Mouse (Mus musculus) liver, postnatal 0 days (tissue): Measurements from ENCODE around the gene Actc1. TPM values are rescaled to one million over a fixed set of nuclear protein-coding genes. Genes with fewer than 3 reads are reported as not detected.
A peak's percentile ranks its signal among the peaks of the same experiment; 100 is the strongest.

Source experiments
- ATAC-seq: fragments of 200-750 bp; cut with Nextera tagmentation; 2 replicates; pipeline ENCODE4 v1.8.0; 2017; ENCODE audit warnings: mild to moderate bottlenecking, moderate library complexity
- DNase-seq: peaks from one replicate; pipeline ENCODE4 v3.0.0-alpha.2; 2016
- H3K27ac ChIP-seq: fragments of 300-500 bp; sonication (generic); 2 replicates; pipeline ENCODE4 v1.5.1; 2014; ENCODE audit warnings: antibody characterized with exemption, moderate library complexity, mild to moderate bottlenecking, low read depth
- H3K27me3 ChIP-seq: fragments of 300-500 bp; sonication (generic); 2 replicates; pipeline ENCODE4 v1.6.1; 2014; ENCODE audit warnings: low read length, control low read depth, mixed read lengths; ENCODE audit not compliant: insufficient read depth
- H3K36me3 ChIP-seq: fragments of 300-500 bp; sonication (generic); replicated peaks from 2 replicates; pipeline ENCODE4 v1.6.1; 2014; ENCODE audit warnings: mild to moderate bottlenecking, control low read depth, low read length, moderate library complexity, mixed read lengths; ENCODE audit not compliant: insufficient read depth
- H3K4me1 ChIP-seq: fragments of 300-500 bp; sonication (generic); 2 replicates; pipeline ENCODE4 v1.6.1; 2014; ENCODE audit warnings: antibody characterized with exemption, mild to moderate bottlenecking, control low read depth; ENCODE audit not compliant: insufficient read depth
- H3K4me2 ChIP-seq: fragments of 300-500 bp; sonication (generic); 2 replicates; pipeline ENCODE4 v1.6.1; 2014; ENCODE audit warnings: low read depth, mild to moderate bottlenecking, low read length, moderate library complexity, mixed read lengths
- H3K4me3 ChIP-seq: fragments of 300-500 bp; sonication (generic); 2 replicates; pipeline ENCODE4 v1.5.1; 2014; ENCODE audit warnings: low read depth, low read length
- H3K9ac ChIP-seq: fragments of 300-500 bp; sonication (generic); replicated peaks from 2 replicates; pipeline ENCODE4 v1.6.1; 2014; ENCODE audit warnings: mild to moderate bottlenecking, moderate library complexity
- H3K9me3 ChIP-seq: fragments of 300-500 bp; sonication (generic); 2 replicates; pipeline ENCODE4 v1.6.1; 2016; ENCODE audit warnings: mild to moderate bottlenecking, control low read depth, low read length, mixed read lengths
- CTCF ChIP-seq: sonication (generic); IDR thresholded peaks from 2 replicates; pipeline ENCODE4 v1.5.1; 2016; ENCODE audit warnings: antibody characterized with exemption, low read depth
- EP300 ChIP-seq: IDR thresholded peaks from 2 replicates; pipeline ENCODE4 v1.6.1; 2016; ENCODE audit warnings: antibody characterized with exemption, low read depth, mild to moderate bottlenecking
- WGBS: fragments of 180-500 bp; shearing (Covaris S2); extraction: QIAGEN DNeasy Blood & Tissue Kit; methylation state at CpG from one replicate; pipeline ENCODE4 v1.1.7; 2014; ENCODE audit not compliant: insufficient replicate concordance; 5-methylcytosine and 5-hydroxymethylcytosine counted together
- polyA plus RNA-seq: library from polyadenylated mRNA; unstranded; fragments of >200 nt; fragmentation: Nextera tagmentation; extraction: Ambion mirVana; gene quantifications from 2 replicates; pipeline ENCODE4 v1.2.1, GENCODE M21; 2015

Gene Actc1
- polyA plus RNA-seq = 1.1 and 12.1 TPM in 2 replicates

DNA sequence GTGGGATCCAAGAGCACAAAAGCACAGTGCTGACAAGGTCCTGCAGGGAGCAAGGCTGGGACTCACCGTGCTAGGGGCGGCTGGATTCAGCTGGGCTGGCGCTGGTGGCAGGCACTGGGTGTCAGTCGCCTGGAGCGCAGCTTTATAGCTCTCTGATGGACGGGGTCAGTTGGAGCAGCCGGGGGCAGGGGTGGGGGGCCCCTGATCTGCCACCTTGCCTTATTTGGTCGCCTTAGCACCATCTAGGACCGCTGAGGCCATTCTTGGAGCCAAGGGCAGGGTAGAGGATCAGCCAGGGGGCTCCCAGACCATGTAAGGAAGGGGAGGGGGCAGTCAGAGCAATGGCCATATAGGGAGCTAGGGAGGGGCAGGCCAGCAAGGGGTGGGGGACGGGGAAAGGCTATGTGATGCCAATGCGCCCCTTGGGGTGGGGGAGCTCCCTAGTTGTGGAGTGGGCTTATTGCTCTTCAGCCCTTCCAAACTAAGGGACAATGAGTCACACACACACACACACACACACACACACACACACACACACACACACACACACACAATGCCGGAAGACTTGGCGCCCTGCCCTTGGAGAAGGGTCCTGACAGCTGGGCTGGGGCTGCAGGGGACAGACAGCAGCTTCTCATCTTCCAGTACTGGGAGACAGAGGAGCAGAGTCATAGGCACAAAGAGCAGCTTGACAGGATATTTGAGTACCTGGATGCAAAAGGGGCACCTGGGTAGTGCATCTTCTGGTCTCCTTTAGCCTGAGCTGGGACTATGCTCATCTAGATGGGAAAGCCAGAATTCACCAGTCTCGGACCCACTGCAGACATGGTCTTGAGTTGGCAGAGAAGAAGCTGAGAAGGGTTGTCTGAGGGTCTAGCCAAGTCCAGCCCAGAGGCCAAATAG lies at the start of gene Actc1:
Actc1 (minus strand) TSS at position 853 of the 903 bp plus-strand sequence.
- Histone ChIP-seq H3K27me3 (no peaks in the 10 kb centered on the region), H3K4me3 (no peak within 1 kb of the TSS), H3K27ac (no peak within 1 kb of the TSS), H3K9ac (0 out of 2 replicates have a peak within 1 kb of the TSS, but pooled peaks have one; percentile 2), H3K36me3 (no peaks in the 10 kb centered on the region), H3K4me2 (peak within 1 kb of the TSS; percentile 42; the same call in 1 of the 2 replicates), H3K9me3 (no peaks in the 10 kb centered on the region), H3K4me1 (no peaks in the 10 kb centered on the region)
- TF ChIP-seq CTCF (no peak), EP300 (no peak)
- DNase-seq (no peak), ATAC-seq (no peak)
- 31% methylated on average over 13 of the region's 14 CpGs for WGBS

GRCm38 (mm10) chr2:114102471-114102870 lies 49.1 kb upstream of the Actc1 start:
- Histone ChIP-seq H3K9me3 (no peaks in the 10 kb centered on the region), H3K36me3 (peaks cover 47% of the 10 kb centered on the region)
- WGBS = 63% methylated on average over 3 of the region's 3 CpGs

DNA sequence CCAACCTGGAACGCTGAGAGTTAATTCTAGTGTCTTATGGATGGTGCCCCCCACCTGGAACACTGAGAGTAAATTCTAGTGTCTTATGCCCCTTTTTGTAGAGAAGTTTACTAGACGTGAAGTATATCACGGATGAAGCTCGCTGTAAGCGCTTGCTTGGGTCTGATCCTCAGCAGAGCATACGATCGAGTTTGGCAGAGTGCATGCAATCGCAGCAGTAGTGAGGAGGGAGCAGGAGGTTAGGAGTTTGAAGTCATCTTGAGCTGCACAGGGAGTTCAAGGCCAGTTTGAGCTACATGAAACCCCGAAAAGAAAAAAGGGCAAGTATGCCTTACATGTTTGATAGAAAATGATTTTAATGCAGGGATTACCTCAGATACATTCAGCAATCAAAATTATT lies 47.5 kb upstream of the Actc1 start:
- ATAC-seq = no peak
- Histone ChIP-seq H3K9ac (no peak overlapping the region), H3K9me3 (no peaks in the 10 kb centered on the region), H3K27me3 (no peaks in the 10 kb centered on the region), H3K4me1 (no peaks in the 10 kb centered on the region), H3K4me3 (no peak overlapping the region), H3K4me2 (no peak overlapping the region), H3K36me3 (peaks cover 32% of the 10 kb centered on the region), H3K27ac (no peak overlapping the region)
- WGBS = 89% methylated on average over 9 of the region's 9 CpGs
- TF ChIP-seq EP300 (no peak), CTCF (no peak)
- DNase-seq = no peak

More at GRCm38 (mm10) chr2:114102471-114102870, 49.1 kb upstream of the Actc1 start:
- Histone ChIP-seq H3K4me1 (no peaks in the 10 kb centered on the region), H3K4me3 (no peak overlapping the region), H3K9ac (no peak overlapping the region), H3K27me3 (no peaks in the 10 kb centered on the region), H3K27ac (no peak overlapping the region), H3K4me2 (no peak overlapping the region)
- no peak for ATAC-seq
- DNase-seq = no peak
- TF ChIP-seq CTCF (no peak), EP300 (no peak)

DNA sequence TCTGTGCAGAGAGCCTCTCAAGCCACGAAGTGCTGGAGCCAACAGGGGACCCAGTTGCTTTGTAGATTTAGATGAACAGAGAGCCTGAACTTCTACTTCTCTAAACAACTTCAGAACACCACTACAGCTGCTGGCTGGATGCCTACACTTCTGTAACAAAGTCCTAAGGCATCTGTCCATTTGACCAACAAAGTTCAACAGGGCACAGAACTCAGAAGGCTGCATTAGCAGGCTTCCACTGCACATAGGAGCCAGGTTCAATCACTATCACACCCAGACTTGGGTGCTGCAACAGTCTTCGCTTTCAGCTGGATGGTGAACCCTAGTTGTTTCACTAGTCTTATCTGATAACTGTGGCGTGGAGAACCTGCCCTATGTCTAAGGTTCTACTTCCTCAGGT lies 46.5 kb upstream of the Actc1 start:
- H3K4me2 ChIP-seq = no peak overlapping the region
- ATAC-seq = no peak
- no peak overlapping the region for H3K4me3 ChIP-seq
- H3K36me3 ChIP-seq = peaks cover 25% of the 10 kb centered on the region
- WGBS = 78% methylated on average over 3 of the region's 3 CpGs
- no peak overlapping the region for H3K9ac ChIP-seq
- TF ChIP-seq EP300 = no peak
- TF ChIP-seq CTCF = no peak
- no peaks in the 10 kb centered on the region for H3K27me3 ChIP-seq
- no peaks in the 10 kb centered on the region for H3K9me3 ChIP-seq
- H3K27ac ChIP-seq = no peak overlapping the region
- H3K4me1 ChIP-seq = no peaks in the 10 kb centered on the region
- no peak for DNase-seq

DNA sequence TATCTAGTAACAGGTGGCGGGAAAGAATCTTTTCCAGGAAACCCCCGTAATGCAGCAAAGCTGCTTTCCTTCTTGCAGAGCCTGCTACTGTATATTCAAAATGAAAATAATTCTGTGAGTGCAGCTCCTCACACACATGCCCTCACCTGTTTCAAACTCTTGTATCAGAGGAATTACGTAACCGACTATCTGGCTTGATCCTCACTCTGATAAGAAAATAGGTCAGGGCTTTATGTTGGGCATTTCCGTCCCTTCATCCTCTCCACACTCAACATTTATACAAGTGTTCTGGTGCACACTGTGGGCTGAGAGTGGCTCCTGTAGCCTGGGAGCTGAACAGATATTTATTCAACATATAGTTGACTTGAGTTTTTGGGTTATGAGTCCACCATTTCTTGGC lies 45.8 kb upstream of the Actc1 start:
- DNase-seq (no peak), ATAC-seq (peak; percentile 48; the same call in 1 of the 2 replicates)
- Histone ChIP-seq H3K27me3 (no peaks in the 10 kb centered on the region), H3K4me2 (no peak overlapping the region), H3K4me3 (no peak overlapping the region), H3K4me1 (no peaks in the 10 kb centered on the region), H3K9me3 (no peaks in the 10 kb centered on the region), H3K9ac (no peak overlapping the region), H3K27ac (no peak overlapping the region), H3K36me3 (peaks cover 19% of the 10 kb centered on the region)
- 76% methylated on average over 5 of the region's 5 CpGs for WGBS
- TF ChIP-seq EP300 (no peak), CTCF (no peak)

- H3K4me2 ChIP-seq = no peak overlapping the region
- H3K9ac ChIP-seq = no peak overlapping the region
- no peak overlapping the region for H3K27ac ChIP-seq
- DNase-seq = no peak
- no peak overlapping the region for H3K4me3 ChIP-seq
- no peaks in the 10 kb centered on the region for H3K4me1 ChIP-seq
- no peak for TF ChIP-seq EP300
- no peaks in the 10 kb centered on the region for H3K27me3 ChIP-seq
- H3K36me3 ChIP-seq = peaks cover 13% of the 10 kb centered on the region
- no peak for ATAC-seq
- no peaks in the 10 kb centered on the region for H3K9me3 ChIP-seq
- WGBS = 57% methylated on average over 4 of the region's 4 CpGs
These were observed 44.3 kb upstream of the Actc1 start for GRCm38 (mm10) chr2:114097627-114098026.
